Mouse (Mus musculus) liver, embryonic 16.5 days (tissue): Measurements from ENCODE around the gene Eci2. TPM values are rescaled to one million over a fixed set of nuclear protein-coding genes. Genes with fewer than 3 reads are reported as not detected.
"Not testable (repeated sequence)": the region's sequence is repeated elsewhere in the genome, so short reads cannot be mapped to it uniquely, and the experiment has no call there.

Experiments
- ATAC-seq: fragments of 200-750 bp; cut with Nextera tagmentation; 2 replicates; pipeline ENCODE4 v1.8.0; 2017; ENCODE audit warnings: low read depth, mild to moderate bottlenecking, moderate number of reproducible peaks, moderate library complexity
- H3K27ac ChIP-seq: fragments of 300-500 bp; sonication (generic); 2 replicates; pipeline ENCODE4 v1.5.1; 2014; ENCODE audit warnings: mild to moderate bottlenecking, low read length
- H3K27me3 ChIP-seq: fragments of 300-500 bp; sonication (generic); 2 replicates; pipeline ENCODE4 v1.6.1; 2014; ENCODE audit warnings: low read depth, low read length, mixed read lengths; ENCODE audit not compliant: control insufficient read depth, insufficient read depth
- H3K36me3 ChIP-seq: fragments of 300-500 bp; sonication (generic); 2 replicates; pipeline ENCODE4 v1.6.1; 2014; ENCODE audit warnings: mild to moderate bottlenecking; ENCODE audit not compliant: control insufficient read depth, insufficient read depth
- H3K4me1 ChIP-seq: fragments of 300-500 bp; sonication (generic); 2 replicates; pipeline ENCODE4 v1.6.1; 2014; ENCODE audit warnings: low read depth, low read length, mixed read lengths; ENCODE audit not compliant: control insufficient read depth
- H3K4me2 ChIP-seq: fragments of 300-500 bp; sonication (generic); 2 replicates; pipeline ENCODE4 v1.6.1; 2014; ENCODE audit warnings: low read depth, low read length, mixed read lengths
- H3K4me3 ChIP-seq: fragments of 300-500 bp; sonication (generic); 2 replicates; pipeline ENCODE4 v1.5.1; 2014; ENCODE audit warnings: low read depth, mild to moderate bottlenecking, low read length
- H3K9ac ChIP-seq: fragments of 300-500 bp; sonication (generic); 2 replicates; pipeline ENCODE4 v1.6.1; 2014; ENCODE audit warnings: low read depth, low read length
- H3K9me3 ChIP-seq: fragments of 300-500 bp; sonication (generic); replicated peaks from 2 replicates; pipeline ENCODE4 v1.6.1; 2016; ENCODE audit warnings: low read length; ENCODE audit not compliant: control insufficient read depth
- WGBS: fragments of 180-500 bp; shearing (Covaris S2); extraction: QIAGEN DNeasy Blood & Tissue Kit; methylation state at CpG from one replicate; pipeline ENCODE4 v1.1.7; 2014; ENCODE audit not compliant: insufficient replicate concordance; 5-methylcytosine and 5-hydroxymethylcytosine counted together
- polyA plus RNA-seq: library from polyadenylated mRNA; unstranded; fragments of >200 nt; fragmentation: Nextera tagmentation; extraction: Ambion mirVana; gene quantifications from 2 replicates; pipeline ENCODE4 v1.2.1, GENCODE M21; 2015

The Eci2 gene
- polyA plus RNA-seq, 1 experiment from 2014 or later: 48.7 TPM

DNA sequence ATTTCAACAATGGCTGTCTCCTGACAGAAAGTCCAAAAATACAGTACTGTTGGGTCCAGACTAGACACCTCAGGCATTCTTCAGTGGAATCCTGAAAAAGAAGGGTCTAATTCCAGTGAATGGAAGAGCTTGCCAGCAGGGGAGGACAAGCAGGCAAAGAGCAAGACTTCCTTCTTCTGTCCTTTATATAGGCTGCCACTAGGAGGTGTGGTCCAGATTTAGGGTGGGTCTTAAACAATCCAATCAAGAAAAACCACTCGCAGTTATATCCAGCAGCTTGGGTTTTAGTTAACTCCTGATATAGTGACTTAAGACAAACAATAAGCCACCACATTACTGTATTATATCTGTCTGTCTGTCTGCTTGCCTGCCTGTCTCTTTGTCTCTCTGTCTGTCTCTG lies 53.1 kb downstream of the Eci2 start:
- WGBS: 17% methylated on average over 1 of the region's 1 CpGs
- no peak overlapping the region for H3K4me2 ChIP-seq

GRCm38 (mm10) chr13:34973149-34973548 lies 53.7 kb downstream of the Eci2 start:
- 0% methylated on average over 1 of the region's 1 CpGs for WGBS

More for the DNA sequence above, 53.1 kb downstream of the Eci2 start:
- Histone ChIP-seq H3K36me3 (peaks cover 8% of the 10 kb centered on the region), H3K27me3 (no peaks in the 10 kb centered on the region), H3K27ac (no peak overlapping the region), H3K4me3 (no peak overlapping the region), H3K4me1 (no peaks in the 10 kb centered on the region), H3K9me3 (no peaks in the 10 kb centered on the region), H3K9ac (no peak overlapping the region)
- ATAC-seq: no peak

DNA sequence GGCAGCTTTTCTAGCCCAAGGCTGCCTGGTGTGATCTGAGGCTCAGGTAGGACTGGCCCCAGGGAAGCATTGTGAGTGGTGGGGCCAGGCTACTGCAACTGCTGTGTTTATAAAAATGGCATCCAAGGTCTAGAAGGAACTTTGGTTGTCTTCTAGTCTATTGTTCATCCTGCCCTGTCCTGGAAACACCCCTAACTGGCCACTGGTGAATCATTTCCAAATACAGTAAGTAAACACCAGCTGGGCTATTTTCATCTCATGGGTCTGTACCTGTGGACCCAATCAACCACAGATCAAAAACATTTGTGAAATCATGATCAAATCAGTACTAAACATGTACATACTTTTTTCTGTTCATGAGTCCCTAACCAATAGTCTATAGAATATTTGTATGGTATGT lies 54.4 kb downstream of the Eci2 start:
- not testable (repeated sequence) for H3K27ac ChIP-seq, H3K36me3 ChIP-seq, H3K4me2 ChIP-seq, H3K4me1 ChIP-seq, H3K4me3 ChIP-seq, H3K9me3 ChIP-seq, H3K27me3 ChIP-seq, H3K9ac ChIP-seq, ATAC-seq

More at GRCm38 (mm10) chr13:34973149-34973548, 53.7 kb downstream of the Eci2 start:
- no peaks in the 10 kb centered on the region for H3K27me3 ChIP-seq
- no peak for ATAC-seq
- H3K4me3 ChIP-seq: no peak overlapping the region
- H3K9ac ChIP-seq: no peak overlapping the region
- H3K9me3 ChIP-seq: no peaks in the 10 kb centered on the region
- H3K4me1 ChIP-seq: no peaks in the 10 kb centered on the region
- peaks cover 7% of the 10 kb centered on the region for H3K36me3 ChIP-seq
- H3K4me2 ChIP-seq: no peak overlapping the region
- no peak overlapping the region for H3K27ac ChIP-seq

DNA sequence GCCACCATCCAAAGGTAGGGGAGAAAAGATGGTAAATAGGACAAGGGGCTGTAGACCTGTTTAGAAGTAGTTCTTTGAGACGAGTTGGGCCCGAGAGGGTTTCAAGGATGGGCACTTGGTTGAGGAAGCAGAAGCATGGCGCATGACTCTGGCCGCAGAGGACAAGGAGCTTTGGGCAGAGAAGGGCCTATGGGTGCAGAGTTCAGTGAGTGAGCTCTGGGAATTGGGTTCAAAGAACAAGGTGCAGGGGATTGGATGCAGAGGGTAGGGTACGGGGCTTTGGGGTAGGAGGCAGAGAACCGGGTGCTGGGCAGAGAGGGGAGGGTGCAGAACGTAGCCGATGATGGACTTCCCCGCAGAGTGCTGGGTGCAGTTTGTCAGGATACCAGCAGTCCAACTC lies 61.2 kb downstream of the Eci2 start:
- ATAC-seq, H3K9ac ChIP-seq, H3K4me3 ChIP-seq, H3K4me1 ChIP-seq, H3K27ac ChIP-seq, H3K4me2 ChIP-seq, H3K9me3 ChIP-seq, H3K36me3 ChIP-seq: not testable (repeated sequence)
- peaks cover 24% of the 10 kb centered on the region for H3K27me3 ChIP-seq
- WGBS: 68% methylated on average over 9 of the region's 9 CpGs

DNA sequence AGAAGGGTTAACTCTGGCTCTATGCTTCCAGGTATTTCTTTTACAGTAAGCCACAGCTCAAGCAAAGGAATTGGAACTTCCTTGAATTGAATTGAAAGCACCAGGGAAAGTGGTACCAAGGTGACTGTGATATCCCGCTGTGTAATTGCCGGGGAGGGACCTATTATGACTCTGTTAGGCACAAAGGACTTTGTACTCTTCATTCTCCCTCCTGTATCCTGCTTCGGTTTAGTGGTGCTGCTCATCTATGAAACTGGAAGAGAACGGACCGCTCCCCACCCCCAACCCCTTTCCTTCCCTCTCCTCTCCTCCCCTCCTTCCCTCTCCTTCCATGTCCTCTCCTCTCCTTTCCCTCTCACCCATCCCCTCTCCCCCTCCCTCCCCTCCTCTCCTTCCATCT lies 62.0 kb downstream of the Eci2 start:
- WGBS: 9% methylated on average over 5 of the region's 5 CpGs
- no peak overlapping the region for H3K9ac ChIP-seq
- no peak overlapping the region for H3K4me3 ChIP-seq
- H3K27me3 ChIP-seq: peaks cover 24% of the 10 kb centered on the region
- no peaks in the 10 kb centered on the region for H3K36me3 ChIP-seq
- no peaks in the 10 kb centered on the region for H3K9me3 ChIP-seq
- H3K27ac ChIP-seq: no peak overlapping the region
- ATAC-seq: no peak
- H3K4me1 ChIP-seq: no peaks in the 10 kb centered on the region; the same call in 1 of the 2 replicates
- 0 out of 2 replicates have a peak overlapping the region, but pooled peaks have one; percentile 58 for H3K4me2 ChIP-seq

GRCm38 (mm10) chr13:34964419-34964818 lies 62.5 kb downstream of the Eci2 start:
- ATAC-seq: no peak
- peaks cover 24% of the 10 kb centered on the region for H3K27me3 ChIP-seq
- no peaks in the 10 kb centered on the region; the same call in 1 of the 2 replicates for H3K4me1 ChIP-seq
- H3K27ac ChIP-seq: no peak overlapping the region
- WGBS: 2% methylated on average over 14 of the region's 14 CpGs
- H3K4me2 ChIP-seq: peak overlapping the region; percentile 58
- no peaks in the 10 kb centered on the region for H3K9me3 ChIP-seq
- peak overlapping the region; percentile 50 for H3K4me3 ChIP-seq
- no peaks in the 10 kb centered on the region for H3K36me3 ChIP-seq
- no peak overlapping the region for H3K9ac ChIP-seq

GRCm38 (mm10) chr13:34963511-34964397 lies 63.1 kb downstream of the Eci2 start, which contains the start of gene Eci3:
Gene Eci3 (minus strand): TSS chr13:34963810.
- Histone ChIP-seq H3K27ac (no peak within 1 kb of the TSS), H3K9me3 (no peaks in the 10 kb centered on the region), H3K4me2 (peak within 1 kb of the TSS; percentile 58), H3K36me3 (no peaks in the 10 kb centered on the region), H3K4me1 (no peaks in the 10 kb centered on the region; the same call in 1 of the 2 replicates), H3K27me3 (peaks cover 24% of the 10 kb centered on the region), H3K4me3 (peak within 1 kb of the TSS; percentile 50), H3K9ac (no peak within 1 kb of the TSS)
- ATAC-seq: 0 out of 2 replicates have a peak, but pooled peaks have one; percentile 27
- WGBS: 4% methylated on average over 32 of the region's 32 CpGs

DNA sequence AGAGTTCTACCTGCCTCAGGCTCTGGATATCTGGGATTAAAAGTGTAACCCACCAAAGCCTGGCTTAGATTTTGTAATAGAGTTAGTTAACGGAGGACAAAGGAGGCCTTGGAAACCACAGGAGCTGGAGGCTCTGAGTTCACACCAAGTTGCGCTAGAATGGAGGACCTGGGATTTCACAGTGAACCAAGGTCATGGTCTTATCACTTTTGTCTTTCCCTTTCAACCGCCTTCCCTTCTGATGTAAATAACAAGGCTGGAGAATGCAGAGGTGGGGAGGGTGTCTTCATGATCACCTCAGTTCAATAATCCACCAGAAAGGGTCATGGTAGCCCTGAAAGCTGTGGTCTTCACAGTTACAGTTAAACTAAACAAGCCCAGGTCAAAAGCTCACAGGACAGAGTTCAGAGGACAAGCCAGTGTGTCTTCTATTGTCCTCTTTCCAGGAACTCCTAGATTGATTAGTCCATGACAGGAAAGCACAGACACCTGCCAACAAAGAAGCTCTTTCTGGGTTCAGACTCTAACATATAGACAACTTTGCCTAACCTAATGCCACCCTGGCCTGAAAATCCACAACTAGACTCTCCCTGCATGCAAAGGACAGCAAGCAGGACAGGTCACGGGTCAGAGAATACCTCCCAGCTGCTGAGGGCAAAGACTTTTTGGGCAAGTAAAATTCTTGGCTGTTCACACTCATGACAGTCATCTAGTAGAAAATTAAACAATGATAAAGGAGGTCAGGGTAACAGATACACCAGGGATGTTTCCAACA lies 65.7 kb downstream of the Eci2 start:
- ATAC-seq: no peak
- 56% methylated on average over 4 of the region's 4 CpGs for WGBS
- Histone ChIP-seq H3K4me3 (no peak overlapping the region), H3K36me3 (no peaks in the 10 kb centered on the region), H3K4me2 (no peak overlapping the region), H3K27ac (no peak overlapping the region), H3K9ac (no peak overlapping the region), H3K27me3 (peaks cover 24% of the 10 kb centered on the region), H3K9me3 (no peaks in the 10 kb centered on the region), H3K4me1 (no peaks in the 10 kb centered on the region; the same call in 1 of the 2 replicates)

GRCm38 (mm10) chr13:34958158-34958557 lies 68.7 kb downstream of the Eci2 start:
- H3K4me3 ChIP-seq, H3K4me1 ChIP-seq, H3K9me3 ChIP-seq, H3K9ac ChIP-seq, ATAC-seq, H3K36me3 ChIP-seq, H3K27ac ChIP-seq, H3K4me2 ChIP-seq, H3K27me3 ChIP-seq: not testable (repeated sequence)
- WGBS: 55% methylated on average over 3 of the region's 3 CpGs
